Mouse (Mus musculus) urinary bladder, adult 2 months (tissue): ENCODE results near the gene Ubr4. TPM values are rescaled to one million over a fixed set of nuclear protein-coding genes. Genes with fewer than 3 reads are reported as not detected.
A peak's percentile ranks its signal among the peaks of the same experiment; 100 is the strongest.
"Not testable (repeated sequence)": the region's sequence is repeated elsewhere in the genome, so short reads cannot be mapped to it uniquely, and the experiment has no call there.

Source experiments
- DNase-seq: peaks from one replicate; pipeline ENCODE4 v3.0.0; 2022; ENCODE audit warnings: low spot score
- polyA plus RNA-seq: library from polyadenylated mRNA; depleted of rRNA; stranded (reverse); fragments of >200 nt; gene quantifications from 2 replicates; pipeline ENCODE4 v1.2.3, GENCODE M21; 2012

Ubr4 gene
- polyA plus RNA-seq, 1 experiment: 169 TPM

- DNase-seq: no peak
Observed at GRCm38 (mm10) chr4:139357211-139357610, 4.8 kb downstream of the Ubr4 start.

GRCm38 (mm10) chr4:139360761-139361548, 8.5 kb downstream of the Ubr4 start:
- no peak for DNase-seq

- DNase-seq: no peak
Observed at GRCm38 (mm10) chr4:139367336-139367735, 14.9 kb downstream of the Ubr4 start.

DNA sequence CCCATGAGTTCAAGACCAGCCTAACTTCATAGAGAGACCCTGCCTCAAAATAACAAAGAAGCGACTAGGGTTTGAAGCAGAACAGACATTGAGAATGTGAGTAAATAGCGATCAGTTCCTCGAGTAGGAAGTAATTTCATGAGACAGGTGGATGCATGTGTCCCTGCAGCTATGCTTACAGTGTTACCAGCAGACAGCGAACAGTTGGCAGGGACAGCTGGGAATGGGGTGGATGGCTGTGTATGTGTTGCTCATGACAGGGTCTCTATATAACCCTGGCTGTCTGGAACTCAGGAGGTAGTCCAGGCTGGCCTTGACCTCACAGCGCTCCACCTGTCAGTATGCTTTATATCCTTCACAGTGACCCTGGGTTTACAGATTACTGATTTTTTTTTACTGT, 15.6 kb downstream of the Ubr4 start:
- no peak for DNase-seq

DNA sequence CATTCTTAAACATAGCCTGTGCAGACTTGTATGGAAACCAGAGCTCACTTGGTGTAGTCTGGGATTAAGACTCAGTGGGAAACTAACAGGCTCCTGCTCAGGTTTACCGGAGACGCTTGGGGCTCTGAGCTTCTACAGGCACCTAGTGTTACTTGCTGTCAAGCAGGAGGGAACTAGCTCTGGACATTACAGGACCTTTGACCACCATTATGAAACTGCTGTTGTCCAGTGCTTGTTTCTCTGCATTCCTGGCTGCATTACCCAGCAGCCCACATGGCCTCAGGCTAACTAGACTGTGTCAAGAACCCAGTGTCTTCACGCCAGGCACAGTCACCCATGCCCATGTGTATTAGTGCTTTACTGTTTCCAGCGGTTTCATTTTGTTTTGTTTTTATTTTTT, 20.7 kb downstream of the Ubr4 start:
- DNase-seq: no peak

DNA sequence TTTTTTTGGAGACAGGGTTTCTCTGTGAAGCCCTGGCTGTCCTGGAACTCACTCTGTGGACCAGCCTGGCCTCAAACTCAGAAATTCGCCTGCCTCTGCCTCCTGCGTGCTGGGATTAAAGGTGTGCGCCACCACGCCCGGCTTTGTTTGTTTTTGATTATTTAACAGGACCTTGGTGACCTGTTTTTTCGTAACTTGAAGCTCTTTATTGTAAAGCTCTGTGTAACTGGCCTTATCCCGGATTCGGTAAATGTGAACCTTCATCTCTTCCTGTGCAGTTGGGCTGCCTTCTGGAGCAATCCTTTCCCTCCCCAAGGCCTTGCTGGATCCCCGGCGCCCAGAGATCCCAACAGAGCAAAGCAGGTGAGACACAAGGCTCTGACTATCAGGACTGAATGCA, 21.1 kb downstream of the Ubr4 start:
- no peak for DNase-seq

DNA sequence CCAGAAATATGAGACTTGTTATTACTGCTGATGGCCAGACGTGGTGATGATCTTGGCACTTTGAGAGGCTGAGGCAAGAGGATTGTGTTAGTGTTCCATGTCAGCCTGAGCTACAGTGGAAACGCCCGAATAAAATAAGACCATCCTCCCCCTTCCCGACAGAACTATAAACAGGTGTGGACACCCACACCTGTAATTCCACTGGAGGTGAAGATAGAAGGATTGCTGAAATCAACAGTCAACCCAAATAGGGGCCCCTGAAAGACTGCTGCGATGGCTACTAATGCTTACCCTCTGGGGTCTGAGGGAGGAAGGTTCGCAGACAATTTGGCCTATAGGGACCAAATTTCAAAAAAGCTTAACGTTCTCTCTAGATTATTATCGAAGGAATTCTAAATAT, 27.3 kb downstream of the Ubr4 start:
- DNase-seq: no peak

DNA sequence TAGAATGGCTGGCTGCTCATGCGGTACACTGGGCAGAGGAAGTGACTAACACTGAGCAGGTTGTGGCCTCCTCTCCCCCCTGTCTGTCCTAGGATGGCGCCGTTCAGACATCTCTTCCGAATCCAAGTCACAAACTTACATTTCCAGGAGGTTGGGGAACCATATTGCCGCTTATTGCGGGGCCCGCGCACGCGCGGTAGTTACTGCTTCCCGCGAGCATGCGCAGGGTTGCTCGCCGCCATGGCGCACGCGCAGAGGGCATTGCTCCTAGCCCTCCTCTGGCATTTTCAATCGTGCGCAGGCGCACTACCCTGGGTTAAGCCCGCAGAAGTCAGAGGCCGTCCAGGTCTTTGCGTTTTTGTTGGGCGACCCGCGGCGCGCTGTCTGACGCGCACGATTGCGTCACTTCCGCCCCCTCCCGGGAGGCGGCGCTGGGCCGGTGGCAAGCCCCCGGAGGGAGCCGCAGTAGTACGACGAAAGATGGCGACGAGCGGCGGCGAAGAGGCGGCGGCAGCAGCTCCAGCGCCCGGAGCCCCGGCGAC, 27.9 kb downstream of the Ubr4 start:
- DNase-seq: peak; percentile 100

GRCm38 (mm10) chr4:139380775-139381451, 28.5 kb downstream of the Ubr4 start:
- DNase-seq: no peak

GRCm38 (mm10) chr4:139381452-139381845, 29.0 kb downstream of the Ubr4 start:
- no peak for DNase-seq

- no peak for DNase-seq
Observed at GRCm38 (mm10) chr4:139382231-139382630, 29.8 kb downstream of the Ubr4 start.

- DNase-seq: not testable (repeated sequence)
Observed at GRCm38 (mm10) chr4:139385841-139386240, 33.4 kb downstream of the Ubr4 start.

- no peak for DNase-seq
Observed at GRCm38 (mm10) chr4:139386869-139387319, 34.5 kb downstream of the Ubr4 start.

DNA sequence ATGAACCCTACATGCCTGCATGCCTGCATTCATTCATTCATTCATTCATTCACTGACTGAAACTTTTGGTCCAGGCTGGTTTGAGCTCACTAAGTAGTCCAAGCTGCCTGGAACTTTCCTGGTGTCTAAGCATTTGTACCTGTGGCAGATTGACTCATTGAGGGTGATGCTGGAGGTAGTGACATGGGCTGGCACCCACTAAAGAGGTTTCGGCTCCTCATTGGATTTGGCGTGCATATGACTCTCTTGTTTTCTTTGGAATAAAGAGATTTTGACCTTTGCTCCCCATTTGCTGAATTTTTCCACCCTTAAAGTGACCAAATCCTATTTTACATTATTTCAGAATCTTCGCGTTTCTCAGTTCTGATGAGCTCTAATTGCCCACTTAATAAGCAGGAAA, 37.1 kb downstream of the Ubr4 start:
- DNase-seq: no peak

DNA sequence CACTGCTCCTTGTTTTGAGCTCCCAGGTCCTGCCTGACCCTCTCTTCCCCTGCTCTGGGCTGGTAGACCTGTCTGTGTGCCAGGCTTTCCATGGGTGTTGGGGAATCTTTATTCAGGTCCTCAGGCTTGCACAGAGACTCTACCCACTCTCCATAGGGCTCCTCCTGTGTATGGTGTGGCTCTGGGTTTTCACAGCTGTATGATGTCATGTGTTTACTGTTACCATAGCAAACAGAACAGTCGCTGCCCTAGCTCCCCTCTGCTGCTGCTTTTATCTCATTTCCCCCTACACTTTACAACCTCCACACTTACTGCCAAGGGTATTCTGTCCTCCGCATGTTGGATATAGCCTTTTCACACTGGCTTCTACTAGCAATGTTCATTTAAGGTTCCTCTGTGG, 43.0 kb downstream of the Ubr4 start:
- DNase-seq: no peak

- DNase-seq: no peak
Observed at GRCm38 (mm10) chr4:139400487-139400886, 48.1 kb downstream of the Ubr4 start.

- no peak for DNase-seq
Observed at GRCm38 (mm10) chr4:139403214-139403613, 50.8 kb downstream of the Ubr4 start.

GRCm38 (mm10) chr4:139411351-139411750, 58.9 kb downstream of the Ubr4 start:
- DNase-seq: no peak

- DNase-seq: no peak
Observed at GRCm38 (mm10) chr4:139417868-139418267, 65.5 kb downstream of the Ubr4 start.

GRCm38 (mm10) chr4:139421621-139422020, 69.2 kb downstream of the Ubr4 start:
- no peak for DNase-seq

- DNase-seq: no peak
Observed at GRCm38 (mm10) chr4:139422409-139422808, 70.0 kb downstream of the Ubr4 start.

DNA sequence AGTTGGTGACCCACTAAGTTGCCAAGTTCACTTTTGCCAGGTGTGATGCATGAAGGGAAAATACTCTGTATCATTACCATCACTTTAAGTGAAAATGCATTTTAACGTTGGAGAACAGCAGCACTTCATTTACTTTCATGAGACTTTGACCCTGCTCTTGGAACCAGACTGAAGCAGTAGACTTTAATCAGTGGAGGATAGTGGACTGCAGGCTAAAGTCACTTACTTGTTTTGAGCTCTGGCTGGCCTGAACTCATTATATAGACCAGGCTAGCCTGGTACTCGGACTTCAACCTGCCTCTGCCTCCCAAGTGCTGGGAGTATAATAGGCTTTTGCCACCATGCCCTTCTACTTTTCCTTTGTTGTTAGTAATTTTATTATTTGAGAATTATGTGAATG, 70.9 kb downstream of the Ubr4 start:
- DNase-seq: no peak

DNA sequence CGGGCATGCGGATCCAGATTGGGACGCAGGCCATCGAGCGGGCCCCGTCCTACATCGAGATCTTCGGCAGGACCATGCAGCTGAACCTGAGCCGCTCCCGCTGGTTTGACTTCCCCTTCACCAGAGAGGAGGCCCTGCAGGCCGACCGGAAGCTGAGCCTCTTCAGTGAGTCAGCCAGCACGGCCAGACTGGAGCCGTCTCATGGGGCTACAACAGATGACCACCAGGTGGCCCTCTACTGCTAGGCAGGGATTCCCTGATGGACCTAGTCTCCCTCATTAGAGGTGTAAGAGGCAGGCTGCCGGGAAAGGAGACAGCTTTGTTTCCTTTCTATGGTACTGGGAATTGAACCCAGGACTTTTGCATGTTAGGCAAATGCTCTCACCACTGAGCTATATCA, 77.8 kb downstream of the Ubr4 start:
- DNase-seq: no peak
